Mouse (Mus musculus) liver, embryonic 16.5 days (tissue): ENCODE measurements around the gene Lrch3. TPM values are rescaled to one million over a fixed set of nuclear protein-coding genes. Genes with fewer than 3 reads are reported as not detected.

Experiments used
- polyA plus RNA-seq: library from polyadenylated mRNA; unstranded; fragments of >200 nt; fragmentation: Nextera tagmentation; extraction: Ambion mirVana; gene quantifications from 2 replicates; pipeline ENCODE4 v1.2.1, GENCODE M21; 2015

Lrch3 gene
- polyA plus RNA-seq, 1 experiment from 2014 or later, result 5.1 TPM

Other genes with a start within 250 kb of the Lrch3 start
- 0.70 and 0.78 TPM in 2 replicates for gene Muc4, start 178.2 kb upstream of the Lrch3 start, polyA plus RNA-seq
- 0.11 TPM in 1 of 2 replicates, not detected in the other for gene Muc20, start 116.7 kb upstream of the Lrch3 start, polyA plus RNA-seq
- not detected in 2 replicates for gene Smbd1, start 103.6 kb upstream of the Lrch3 start, polyA plus RNA-seq
- 24.9 and 27.0 TPM in 2 replicates for gene Fyttd1, start 36.6 kb upstream of the Lrch3 start, polyA plus RNA-seq
- gene Rubcn, start 36.3 kb upstream of the Lrch3 start, polyA plus RNA-seq, result 5.4 and 6.1 TPM in 2 replicates
- 0.79 and 0.85 TPM in 2 replicates for gene Iqcg, start 142.1 kb downstream of the Lrch3 start, polyA plus RNA-seq
- 464 and 539 TPM in 2 replicates for gene Rpl35a, start 142.4 kb downstream of the Lrch3 start, polyA plus RNA-seq
- gene Lmln, start 148.4 kb downstream of the Lrch3 start, polyA plus RNA-seq, result 0.67 and 0.97 TPM in 2 replicates